Mouse (Mus musculus) gastrocnemius, postnatal 4 days (tissue): ENCODE data around the gene Cnot11. TPM values are rescaled to one million over a fixed set of nuclear protein-coding genes. Genes with fewer than 3 reads are reported as not detected.

Source experiments
- DNase-seq, 2 experiments: peaks; one replicate each; pipeline ENCODE4 v3.0.0; 2021 to 2022; ENCODE audit warnings: low spot score in 2 of 2, mixed read lengths in 2 of 2
- total RNA-seq, 2 experiments: library from RNA; stranded (reverse); gene quantifications; 2 replicates each; pipeline ENCODE4 v1.2.3; 2021

The Cnot11 gene
- total RNA-seq, 2 experiments from 2014 or later, result 20.0 to 21.8 TPM

GRCm38 (mm10) chr1:39533917-39534316 is 875 bp upstream of the Cnot11 start:
- DNase-seq, result no peak

DNA sequence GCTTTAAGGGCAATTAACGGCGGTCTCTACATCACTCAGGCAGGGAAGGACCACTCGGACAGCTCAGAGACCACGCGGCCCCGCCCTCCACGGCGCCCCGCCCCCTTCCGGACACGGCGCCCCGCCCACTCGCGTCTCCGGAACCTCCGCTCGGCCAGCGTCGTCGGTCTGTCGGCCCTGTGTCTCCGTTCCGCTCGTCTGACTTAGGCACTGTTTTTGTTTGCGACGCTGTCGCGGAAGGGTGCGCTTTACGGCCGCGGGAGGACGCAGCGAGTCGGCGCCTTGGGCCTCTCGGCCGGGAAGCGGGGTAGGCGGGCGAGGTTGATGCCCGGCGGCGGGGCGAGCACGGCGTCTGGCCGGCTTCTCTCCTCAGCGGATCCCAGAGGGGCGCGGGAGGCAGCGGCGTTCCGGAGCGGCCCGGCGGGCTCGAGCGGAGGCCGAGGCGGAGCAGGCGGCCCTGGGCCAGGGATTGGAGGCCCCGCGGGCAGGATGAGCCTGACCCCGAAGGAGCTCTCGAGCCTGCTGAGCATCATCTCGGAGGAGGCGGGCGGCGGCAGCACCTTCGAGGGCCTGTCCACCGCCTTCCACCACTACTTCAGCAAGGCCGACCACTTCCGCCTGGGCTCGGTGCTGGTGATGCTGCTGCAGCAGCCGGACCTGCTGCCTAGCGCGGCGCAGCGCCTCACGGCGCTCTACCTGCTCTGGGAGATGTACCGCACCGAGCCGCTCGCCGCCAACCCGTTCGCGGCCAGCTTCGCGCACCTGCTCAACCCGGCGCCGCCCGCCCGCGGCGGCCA is 921 bp downstream of the Cnot11 start:
- DNase-seq, result peak; percentile 92 to 98

- no peak for DNase-seq
These were observed 1.9 kb downstream of the Cnot11 start for GRCm38 (mm10) chr1:39536701-39537100.

DNA sequence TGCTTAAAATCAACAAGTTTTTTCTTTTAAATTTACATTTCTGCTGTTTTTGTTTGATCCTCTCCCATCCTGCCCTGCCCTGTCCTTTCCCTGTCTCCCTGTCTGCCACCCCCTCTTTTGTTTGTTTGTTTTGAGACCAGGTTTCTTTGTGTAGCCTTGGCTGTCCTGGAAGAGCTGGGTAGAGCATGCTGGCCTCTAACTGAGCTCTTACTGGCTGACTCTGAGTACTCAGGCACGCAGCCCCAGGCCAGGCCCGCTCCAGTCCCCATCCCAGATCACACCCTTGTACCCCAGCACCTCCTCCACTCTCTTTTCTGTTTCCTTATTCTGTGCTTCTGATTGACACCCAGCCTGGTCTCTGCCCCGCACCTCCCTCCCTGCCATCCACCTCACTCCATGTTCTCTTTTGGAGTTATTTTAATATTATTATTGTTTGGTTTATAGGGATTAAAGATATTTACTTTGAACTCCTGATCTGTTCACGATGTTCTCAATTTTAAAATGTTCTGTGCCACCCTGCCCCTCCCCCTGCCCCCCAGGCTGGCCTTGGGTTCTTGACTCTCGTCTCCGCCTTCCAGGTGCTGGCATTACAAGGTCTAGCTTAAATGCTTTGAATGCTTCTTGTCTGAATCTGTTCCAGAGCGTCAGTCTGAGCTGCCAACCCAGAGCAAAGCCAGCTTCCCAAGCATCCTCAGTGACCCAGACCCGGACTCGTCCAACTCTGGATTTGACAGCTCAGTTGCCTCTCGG is 3.0 kb downstream of the Cnot11 start:
- DNase-seq, result no peak

DNA sequence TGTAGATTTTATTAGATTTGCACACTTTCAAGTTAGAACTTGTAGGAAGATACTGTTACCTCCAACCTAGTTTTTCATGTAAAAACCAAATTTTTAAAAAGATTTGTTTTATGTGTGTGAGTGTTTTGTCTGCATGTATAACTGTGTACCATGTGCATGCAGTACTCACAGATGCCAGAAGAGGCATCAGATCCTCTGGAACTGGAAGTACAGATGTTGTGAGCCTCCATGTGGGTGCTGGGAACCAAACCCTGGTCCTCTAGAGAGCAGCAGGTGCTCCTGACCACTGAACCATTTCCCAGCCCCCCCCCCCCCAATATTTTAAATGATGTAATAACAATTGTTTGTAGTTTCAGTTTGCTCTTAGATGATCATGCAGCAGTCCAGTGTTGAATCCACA is 5.8 kb downstream of the Cnot11 start:
- no peak for DNase-seq

- DNase-seq, result no peak
These were observed 10.8 kb downstream of the Cnot11 start for GRCm38 (mm10) chr1:39545589-39545988.

DNA sequence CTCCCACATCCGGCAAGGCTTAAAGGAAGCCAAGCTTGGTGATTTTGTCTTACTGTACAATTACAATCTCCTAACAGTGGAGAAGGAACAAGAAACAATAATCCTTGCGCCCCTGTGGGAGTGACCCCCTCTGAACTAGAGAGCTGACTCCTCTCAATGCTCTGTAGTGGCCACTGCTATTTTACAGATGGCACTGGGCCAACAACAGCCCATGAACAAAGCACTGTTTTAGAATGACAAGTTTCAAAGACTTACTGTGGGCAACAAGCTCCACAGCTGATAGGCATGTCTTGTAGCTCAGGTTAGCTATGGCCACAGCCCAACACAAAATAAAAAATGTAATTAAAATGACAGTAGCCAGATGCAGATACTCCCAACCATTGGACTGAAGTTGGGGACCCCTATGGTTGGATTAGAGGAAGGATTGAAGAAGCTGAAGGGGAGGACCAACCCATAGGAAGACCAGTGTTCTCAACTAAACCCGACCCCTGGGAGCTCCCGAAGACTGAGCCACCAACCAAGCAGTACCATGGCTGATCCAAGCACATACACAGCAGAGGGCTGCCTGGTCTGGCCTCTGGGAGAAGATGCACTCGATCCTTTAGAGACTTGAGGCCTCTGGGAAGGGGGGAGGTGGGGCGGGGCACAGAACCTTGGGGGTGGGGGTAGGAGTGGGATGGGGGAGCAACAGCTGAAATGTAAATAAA is 11.5 kb downstream of the Cnot11 start:
- DNase-seq, result no peak

GRCm38 (mm10) chr1:39547238-39547637 is 12.4 kb downstream of the Cnot11 start:
- no peak for DNase-seq

DNA sequence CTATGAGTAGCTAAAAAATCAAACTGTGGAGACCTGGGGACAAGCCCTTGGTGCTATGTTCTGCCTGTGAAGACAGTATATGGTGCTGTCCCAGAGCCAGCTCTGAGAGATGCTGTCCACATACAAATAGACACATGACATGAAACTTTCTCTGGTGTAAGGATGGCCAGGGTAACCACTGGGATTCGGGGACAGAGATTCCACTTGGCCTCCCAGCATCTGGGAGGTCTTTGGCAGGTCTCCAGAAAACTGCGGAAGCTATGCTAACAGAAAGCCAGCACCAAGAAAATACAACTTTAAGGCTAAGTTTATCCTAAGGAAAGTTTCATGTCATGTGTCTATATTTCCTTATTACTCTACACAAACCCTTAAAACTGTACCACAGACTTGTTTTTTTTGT is 15.0 kb downstream of the Cnot11 start:
- DNase-seq, result peak in 1 of 2 experiments; percentile 28

DNA sequence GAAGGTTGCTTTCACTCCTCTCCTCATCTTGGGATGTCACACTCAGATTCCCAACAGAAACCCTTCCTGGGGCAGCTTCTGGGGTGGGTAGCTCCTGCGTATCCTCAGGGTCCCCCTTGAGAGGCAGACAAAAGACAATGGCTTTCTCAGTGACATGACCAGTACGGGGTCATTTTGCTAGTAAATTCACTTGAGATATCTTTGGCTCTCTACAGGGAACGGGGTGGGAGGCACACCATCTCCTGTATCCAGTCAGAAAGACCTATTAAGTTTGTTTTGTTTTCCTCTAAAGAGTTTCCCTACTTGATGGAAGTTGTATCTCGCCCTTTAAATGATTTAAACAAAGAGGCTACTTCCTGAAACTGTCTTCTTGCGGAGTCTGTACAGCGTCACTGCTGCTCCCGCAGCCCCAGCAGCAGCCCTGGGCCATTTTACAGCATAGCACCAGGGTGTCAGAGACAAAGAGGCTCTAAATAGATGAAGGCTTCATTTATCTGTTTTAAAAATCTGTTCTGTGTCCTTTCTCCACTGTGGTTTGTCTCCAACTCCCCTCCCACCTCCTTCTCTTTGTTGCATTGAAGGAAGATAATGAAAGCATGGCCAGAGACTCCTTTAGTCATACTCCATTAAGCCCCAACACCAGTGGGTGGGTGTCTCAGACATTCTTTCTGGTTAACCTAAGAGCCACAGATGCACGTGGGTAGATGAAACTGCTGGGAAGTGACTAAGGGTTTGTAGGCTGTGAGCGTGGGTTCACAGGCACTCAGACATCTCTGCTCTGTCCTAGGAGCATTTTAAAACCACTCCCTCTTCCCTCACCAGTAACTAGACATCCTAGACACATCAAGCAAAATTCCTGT is 21.0 kb downstream of the Cnot11 start:
- DNase-seq, result no peak

DNA sequence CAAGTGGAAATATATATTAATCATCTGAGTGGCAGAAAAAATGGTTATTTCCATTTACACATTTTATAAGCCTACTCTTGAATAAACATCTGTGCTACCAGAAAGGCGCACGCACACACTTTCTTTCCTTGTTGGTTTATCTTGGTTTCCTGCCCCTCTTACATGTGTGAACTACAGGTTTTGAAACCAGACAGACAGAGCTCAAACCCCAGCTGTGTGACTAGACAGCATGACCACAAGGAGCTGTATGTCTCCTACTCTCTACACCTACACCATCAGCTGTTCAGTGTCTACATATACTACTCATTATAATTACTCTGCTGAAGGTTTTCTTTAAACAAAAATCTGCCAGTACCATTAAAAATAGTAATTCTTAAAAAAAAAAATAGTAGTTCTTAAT is 24.2 kb downstream of the Cnot11 start:
- no peak for DNase-seq

DNA sequence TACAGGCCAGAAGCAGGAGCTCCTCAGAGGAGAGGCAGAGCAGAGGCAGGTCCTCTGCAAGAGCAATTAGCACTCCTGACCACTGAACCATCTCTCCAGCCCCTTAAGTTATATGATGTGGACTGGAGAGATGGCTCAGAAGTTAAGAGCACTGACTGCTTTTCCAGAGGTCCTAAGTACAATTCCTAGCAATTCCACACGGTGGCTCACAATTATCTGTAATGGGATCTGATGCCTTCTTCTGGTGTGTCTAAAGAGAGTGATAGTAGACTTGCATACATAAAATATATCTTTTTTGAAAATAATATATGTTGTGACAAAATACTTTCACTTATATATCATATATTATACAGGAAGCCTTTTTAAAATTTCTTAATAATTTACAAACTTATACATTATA is 27.1 kb downstream of the Cnot11 start:
- DNase-seq, result no peak

- no peak for DNase-seq
These were observed 28.4 kb downstream of the Cnot11 start for GRCm38 (mm10) chr1:39563161-39563560.

- no peak for DNase-seq
These were observed 29.8 kb downstream of the Cnot11 start for GRCm38 (mm10) chr1:39564603-39565002.

DNA sequence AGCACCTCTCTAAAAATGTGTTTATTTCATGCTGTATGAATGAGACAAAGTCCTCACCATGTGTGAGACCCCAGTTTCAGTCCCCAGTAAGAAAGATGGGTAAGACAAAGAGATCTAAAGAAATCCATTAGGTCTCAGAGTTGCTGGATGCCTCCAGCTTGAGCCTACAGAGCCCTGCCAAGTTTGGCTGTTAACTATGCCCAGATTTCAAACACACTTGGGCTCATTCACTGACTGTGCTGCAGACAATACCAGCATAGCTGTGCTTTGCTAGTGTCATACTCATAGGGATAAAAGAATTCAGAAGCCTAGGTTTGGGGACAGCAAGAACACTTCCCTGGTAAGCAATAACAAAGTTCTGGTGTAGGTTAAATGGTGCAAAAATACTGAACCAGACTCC is 33.3 kb downstream of the Cnot11 start:
- DNase-seq, result no peak

DNA sequence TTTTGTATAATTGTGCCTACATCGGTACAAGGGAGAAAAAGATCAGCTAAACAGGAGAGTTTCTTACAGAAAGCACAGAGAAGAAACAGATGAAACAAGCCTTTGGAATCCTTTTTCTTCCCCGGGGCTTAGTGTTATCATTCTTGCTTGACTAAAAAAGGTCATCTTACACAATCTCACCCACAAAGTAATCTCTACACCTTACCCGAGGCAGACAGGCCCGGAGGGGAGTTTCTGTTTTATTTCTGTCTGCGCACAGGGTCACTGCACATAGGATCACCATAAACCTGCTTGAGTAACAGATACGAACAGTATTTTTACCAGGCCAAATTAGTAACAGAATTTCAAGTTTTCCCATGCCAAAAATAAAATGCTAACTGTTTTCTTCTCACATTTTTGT is 36.9 kb downstream of the Cnot11 start:
- DNase-seq, result no peak

DNA sequence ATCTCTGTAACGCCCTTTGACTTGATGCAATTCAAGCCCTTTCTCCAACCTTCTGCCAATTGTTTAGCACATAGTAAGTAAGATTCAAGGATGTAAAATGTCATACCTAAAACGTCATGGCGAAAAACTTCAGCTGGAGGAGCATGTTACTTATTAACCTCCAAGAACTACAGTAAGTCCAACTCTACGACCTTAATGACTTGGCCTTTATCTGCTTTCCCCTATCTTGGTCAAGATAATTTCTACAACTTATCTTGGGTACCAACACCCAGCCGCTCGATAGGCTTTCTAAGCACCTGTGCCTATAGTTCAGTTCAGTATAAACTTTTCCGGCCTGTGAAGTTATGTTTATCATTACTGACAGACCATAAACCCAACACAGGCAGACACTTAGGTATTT is 39.1 kb downstream of the Cnot11 start:
- no peak for DNase-seq

- DNase-seq, result no peak
These were observed 41.1 kb downstream of the Cnot11 start for GRCm38 (mm10) chr1:39575778-39576375.

- peak; percentile 40 to 71 for DNase-seq
These were observed 41.8 kb downstream of the Cnot11 start for GRCm38 (mm10) chr1:39576431-39577243.

DNA sequence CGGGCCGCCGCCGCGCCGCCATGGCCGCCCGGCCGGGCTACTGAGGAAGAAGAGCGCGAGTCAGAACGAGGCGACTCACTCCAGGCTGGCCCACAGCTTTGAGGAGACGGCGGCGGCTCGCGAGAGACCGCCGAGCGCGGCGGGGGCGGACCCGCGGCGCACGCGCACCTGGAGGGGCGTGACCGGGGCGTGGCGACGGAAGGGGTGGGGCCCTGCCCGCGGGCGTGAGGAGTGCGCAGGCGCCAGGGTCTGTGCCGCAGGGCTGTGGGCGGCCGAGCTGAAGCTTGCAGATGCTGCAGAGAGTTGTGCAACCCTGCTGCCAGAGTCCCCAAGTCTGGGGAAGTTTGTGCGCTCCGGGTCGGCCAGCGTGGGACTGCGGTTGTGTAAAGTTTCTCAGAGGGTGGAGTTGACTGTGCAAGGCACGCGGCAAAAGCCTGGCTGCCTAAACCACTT is 42.5 kb downstream of the Cnot11 start, which contains the start of gene Rnf149:
TSS of gene Rnf149 (minus strand) at position 153 of the 453 bp plus-strand sequence.
- peak; percentile 95 to 98 for DNase-seq
